Mouse (Mus musculus): ENCODE data around the gene Iqgap3. TPM values are rescaled to one million over a fixed set of nuclear protein-coding genes. Genes with fewer than 3 reads are reported as not detected.

The Iqgap3 gene
- polyA plus RNA-seq, 1 experiment from 2014 or later = 2.4 TPM

GRCm38 (mm10) chr3:88160856-88161255 lies 79.1 kb downstream of the Iqgap3 start:
- H3K4me1 ChIP-seq (replicated peaks; ENCODE audit: control insufficient read depth, insufficient read depth, low read length) = 0 out of 2 replicates have a peak, but pooled peaks cover 9% of the 10 kb centered on the region
- peaks cover 89% of the 10 kb centered on the region for H3K36me3 ChIP-seq (replicated peaks; ENCODE audit: control insufficient read depth, insufficient read depth)
- H3K27ac ChIP-seq = no peak overlapping the region
- H3K27me3 ChIP-seq (ENCODE audit: control insufficient read depth, insufficient read depth, low read length) = no peaks in the 10 kb centered on the region
- H3K9me3 ChIP-seq (ENCODE audit: control insufficient read depth, low read length) = no peaks in the 10 kb centered on the region
- DNase-seq (ENCODE audit: low spot score) (no peak), ATAC-seq (ENCODE audit: low FRiP score) (no peak)
- WGBS = 79% methylated on average over 6 of the region's 6 CpGs
- no peak overlapping the region for H3K9ac ChIP-seq
- H3K4me3 ChIP-seq (replicated peaks; ENCODE audit: low read length) = no peak overlapping the region
- H3K4me2 ChIP-seq (replicated peaks) = no peak overlapping the region

GRCm38 (mm10) chr3:88162259-88162658 lies 80.5 kb downstream of the Iqgap3 start:
- no peak overlapping the region for H3K27ac ChIP-seq
- DNase-seq (ENCODE audit: low spot score) (no peak), ATAC-seq (ENCODE audit: low FRiP score) (no peak)
- H3K9ac ChIP-seq = no peak overlapping the region
- H3K4me2 ChIP-seq (replicated peaks) = no peak overlapping the region
- no peaks in the 10 kb centered on the region for H3K27me3 ChIP-seq (ENCODE audit: control insufficient read depth, insufficient read depth, low read length)
- no peak overlapping the region for H3K4me3 ChIP-seq (replicated peaks; ENCODE audit: low read length)
- H3K36me3 ChIP-seq (replicated peaks; ENCODE audit: control insufficient read depth, insufficient read depth) = peaks cover 90% of the 10 kb centered on the region
- WGBS = 88% methylated on average over 8 of the region's 8 CpGs
- no peaks in the 10 kb centered on the region for H3K9me3 ChIP-seq (ENCODE audit: control insufficient read depth, low read length)
- 0 out of 2 replicates have a peak, but pooled peaks cover 8% of the 10 kb centered on the region for H3K4me1 ChIP-seq (replicated peaks; ENCODE audit: control insufficient read depth, insufficient read depth, low read length)

GRCm38 (mm10) chr3:88162811-88163210 lies 81.0 kb downstream of the Iqgap3 start:
- no peaks in the 10 kb centered on the region for H3K27me3 ChIP-seq (ENCODE audit: control insufficient read depth, insufficient read depth, low read length)

GRCm38 (mm10) chr3:88163847-88164246 lies 82.1 kb downstream of the Iqgap3 start:
- H3K4me2 ChIP-seq (replicated peaks) = no peak overlapping the region
- DNase-seq (ENCODE audit: low spot score) (no peak), ATAC-seq (ENCODE audit: low FRiP score) (no peak)
- H3K4me1 ChIP-seq (replicated peaks; ENCODE audit: control insufficient read depth, insufficient read depth, low read length) = no peaks in the 10 kb centered on the region
- no peaks in the 10 kb centered on the region for H3K27me3 ChIP-seq (ENCODE audit: control insufficient read depth, insufficient read depth, low read length)
- H3K36me3 ChIP-seq (replicated peaks; ENCODE audit: control insufficient read depth, insufficient read depth) = peaks cover 97% of the 10 kb centered on the region
- H3K27ac ChIP-seq = no peak overlapping the region
- no peaks in the 10 kb centered on the region for H3K9me3 ChIP-seq (ENCODE audit: control insufficient read depth, low read length)
- 77% methylated on average over 3 of the region's 3 CpGs for WGBS
- no peak overlapping the region for H3K4me3 ChIP-seq (replicated peaks; ENCODE audit: low read length)
- no peak overlapping the region for H3K9ac ChIP-seq

More at GRCm38 (mm10) chr3:88162811-88163210, 81.0 kb downstream of the Iqgap3 start:
- Histone ChIP-seq H3K4me1 (replicated peaks; ENCODE audit: control insufficient read depth, insufficient read depth, low read length) (0 out of 2 replicates have a peak, but pooled peaks cover 3% of the 10 kb centered on the region), H3K9ac (no peak overlapping the region), H3K4me2 (replicated peaks) (no peak overlapping the region), H3K9me3 (ENCODE audit: control insufficient read depth, low read length) (no peaks in the 10 kb centered on the region), H3K36me3 (replicated peaks; ENCODE audit: control insufficient read depth, insufficient read depth) (peaks cover 95% of the 10 kb centered on the region), H3K27ac (no peak overlapping the region), H3K4me3 (replicated peaks; ENCODE audit: low read length) (no peak overlapping the region)
- DNase-seq (ENCODE audit: low spot score) (no peak), ATAC-seq (ENCODE audit: low FRiP score) (no peak)
- WGBS = 71% methylated on average over 4 of the region's 4 CpGs

- 70% methylated on average over 3 of the region's 3 CpGs for WGBS
- peaks cover 97% of the 10 kb centered on the region for H3K36me3 ChIP-seq (replicated peaks; ENCODE audit: control insufficient read depth, insufficient read depth)
- no peaks in the 10 kb centered on the region for H3K27me3 ChIP-seq (ENCODE audit: control insufficient read depth, insufficient read depth, low read length)
- no peak for DNase-seq (ENCODE audit: low spot score)
- no peak for ATAC-seq (ENCODE audit: low FRiP score)
- H3K4me1 ChIP-seq (replicated peaks; ENCODE audit: control insufficient read depth, insufficient read depth, low read length) = no peaks in the 10 kb centered on the region
- no peak overlapping the region for H3K27ac ChIP-seq
- no peak overlapping the region for H3K4me3 ChIP-seq (replicated peaks; ENCODE audit: low read length)
- H3K9ac ChIP-seq = no peak overlapping the region
- H3K4me2 ChIP-seq (replicated peaks) = no peak overlapping the region
- H3K9me3 ChIP-seq (ENCODE audit: control insufficient read depth, low read length) = no peaks in the 10 kb centered on the region
Observed at GRCm38 (mm10) chr3:88164263-88164662, 82.5 kb downstream of the Iqgap3 start.

GRCm38 (mm10) chr3:88166056-88166455 lies 84.3 kb downstream of the Iqgap3 start:
- H3K36me3 ChIP-seq (replicated peaks; ENCODE audit: control insufficient read depth, insufficient read depth) = peaks cover 95% of the 10 kb centered on the region
- no peak for ATAC-seq (ENCODE audit: low FRiP score)
- 92% methylated on average over 5 of the region's 5 CpGs for WGBS
- H3K9ac ChIP-seq = no peak overlapping the region
- DNase-seq (ENCODE audit: low spot score) = no peak
- no peak overlapping the region for H3K4me3 ChIP-seq (replicated peaks; ENCODE audit: low read length)
- no peaks in the 10 kb centered on the region for H3K4me1 ChIP-seq (replicated peaks; ENCODE audit: control insufficient read depth, insufficient read depth, low read length)
- no peak overlapping the region for H3K27ac ChIP-seq
- no peaks in the 10 kb centered on the region for H3K27me3 ChIP-seq (ENCODE audit: control insufficient read depth, insufficient read depth, low read length)
- H3K4me2 ChIP-seq (replicated peaks) = no peak overlapping the region
- H3K9me3 ChIP-seq (ENCODE audit: control insufficient read depth, low read length) = no peaks in the 10 kb centered on the region

GRCm38 (mm10) chr3:88170361-88170760 lies 88.6 kb downstream of the Iqgap3 start:
- Histone ChIP-seq H3K27ac (no peak overlapping the region), H3K9ac (no peak overlapping the region), H3K4me3 (replicated peaks; ENCODE audit: low read length) (no peak overlapping the region), H3K36me3 (replicated peaks; ENCODE audit: control insufficient read depth, insufficient read depth) (peaks cover 83% of the 10 kb centered on the region), H3K4me2 (replicated peaks) (no peak overlapping the region), H3K4me1 (replicated peaks; ENCODE audit: control insufficient read depth, insufficient read depth, low read length) (no peaks in the 10 kb centered on the region), H3K27me3 (ENCODE audit: control insufficient read depth, insufficient read depth, low read length) (no peaks in the 10 kb centered on the region), H3K9me3 (ENCODE audit: control insufficient read depth, low read length) (no peaks in the 10 kb centered on the region)
- no peak for ATAC-seq (ENCODE audit: low FRiP score)
- no peak for DNase-seq (ENCODE audit: low spot score)
- 92% methylated on average over 5 of the region's 5 CpGs for WGBS

Other genes with a start within 250 kb of the Iqgap3 start
- gene Sh2d2a, start 235.2 kb upstream of the Iqgap3 start, polyA plus RNA-seq (2014; fragmentation: Nextera tagmentation; extraction: Ambion mirVana) = not detected in 2 replicates
- gene Prcc, start 196.4 kb upstream of the Iqgap3 start, polyA plus RNA-seq (2014; fragmentation: Nextera tagmentation; extraction: Ambion mirVana) = 15.5 and 17.2 TPM in 2 replicates
- gene Hdgf, start 175.7 kb upstream of the Iqgap3 start, polyA plus RNA-seq (2014; fragmentation: Nextera tagmentation; extraction: Ambion mirVana) = 163 and 179 TPM in 2 replicates
- 50.0 and 53.5 TPM in 2 replicates for gene Mrpl24, start 162.5 kb upstream of the Iqgap3 start, polyA plus RNA-seq (2014; fragmentation: Nextera tagmentation; extraction: Ambion mirVana)
- gene Isg20l2, start 151.7 kb upstream of the Iqgap3 start, polyA plus RNA-seq (2014; fragmentation: Nextera tagmentation; extraction: Ambion mirVana) = 17.0 and 18.5 TPM in 2 replicates
- 15.8 and 18.1 TPM in 2 replicates for gene Rrnad1, start 151.3 kb upstream of the Iqgap3 start, polyA plus RNA-seq (2014; fragmentation: Nextera tagmentation; extraction: Ambion mirVana)
- 48.7 and 56.4 TPM in 2 replicates for gene Crabp2, start 133.3 kb upstream of the Iqgap3 start, polyA plus RNA-seq (2014; fragmentation: Nextera tagmentation; extraction: Ambion mirVana)
- gene Nes, start 110.9 kb upstream of the Iqgap3 start, polyA plus RNA-seq (2014; fragmentation: Nextera tagmentation; extraction: Ambion mirVana) = 20.5 and 20.7 TPM in 2 replicates
- gene Bcan, start 81.7 kb upstream of the Iqgap3 start, polyA plus RNA-seq (2014; fragmentation: Nextera tagmentation; extraction: Ambion mirVana) = 89.1 and 99.3 TPM in 2 replicates
- 0.41 and 0.67 TPM in 2 replicates for gene Hapln2, start 54.4 kb upstream of the Iqgap3 start, polyA plus RNA-seq (2014; fragmentation: Nextera tagmentation; extraction: Ambion mirVana)
- gene Gpatch4, start 38.9 kb upstream of the Iqgap3 start, polyA plus RNA-seq (2014; fragmentation: Nextera tagmentation; extraction: Ambion mirVana) = 29.8 and 30.4 TPM in 2 replicates
- gene Naxe, start 23.5 kb upstream of the Iqgap3 start, polyA plus RNA-seq (2014; fragmentation: Nextera tagmentation; extraction: Ambion mirVana) = 152 and 167 TPM in 2 replicates
- not detected in 2 replicates for gene Ttc24, start 3.7 kb upstream of the Iqgap3 start, polyA plus RNA-seq (2014; fragmentation: Nextera tagmentation; extraction: Ambion mirVana)
- 20.4 and 22.4 TPM in 2 replicates for gene Mef2d, start 60.4 kb downstream of the Iqgap3 start, polyA plus RNA-seq (2014; fragmentation: Nextera tagmentation; extraction: Ambion mirVana)
- gene Rhbg, start 172.7 kb downstream of the Iqgap3 start, polyA plus RNA-seq (2014; fragmentation: Nextera tagmentation; extraction: Ambion mirVana) = 0.48 and 0.76 TPM in 2 replicates
- gene Gm38392, start 205.2 kb downstream of the Iqgap3 start, polyA plus RNA-seq (2014; fragmentation: Nextera tagmentation; extraction: Ambion mirVana) = 0.37 TPM in 1 of 2 replicates, not detected in the other
- 5.8 and 8.5 TPM in 2 replicates for gene Tsacc, start 215.0 kb downstream of the Iqgap3 start, polyA plus RNA-seq (2014; fragmentation: Nextera tagmentation; extraction: Ambion mirVana)
- 455 and 498 TPM in 2 replicates for gene Cct3, start 215.1 kb downstream of the Iqgap3 start, polyA plus RNA-seq (2014; fragmentation: Nextera tagmentation; extraction: Ambion mirVana)
- 72.7 and 81.3 TPM in 2 replicates for gene Glmp, start 243.1 kb downstream of the Iqgap3 start, polyA plus RNA-seq (2014; fragmentation: Nextera tagmentation; extraction: Ambion mirVana)

All from hindbrain, embryonic 14.5 days (tissue).